Mouse (Mus musculus) ovary, adult 18-20 months (tissue): ENCODE results near the gene Lamtor2.

Experiments
- DNase-seq: peaks from one replicate; pipeline ENCODE4 v3.0.0; 2022; ENCODE audit warnings: low spot score, mixed read lengths

The Lamtor2 gene

DNA sequence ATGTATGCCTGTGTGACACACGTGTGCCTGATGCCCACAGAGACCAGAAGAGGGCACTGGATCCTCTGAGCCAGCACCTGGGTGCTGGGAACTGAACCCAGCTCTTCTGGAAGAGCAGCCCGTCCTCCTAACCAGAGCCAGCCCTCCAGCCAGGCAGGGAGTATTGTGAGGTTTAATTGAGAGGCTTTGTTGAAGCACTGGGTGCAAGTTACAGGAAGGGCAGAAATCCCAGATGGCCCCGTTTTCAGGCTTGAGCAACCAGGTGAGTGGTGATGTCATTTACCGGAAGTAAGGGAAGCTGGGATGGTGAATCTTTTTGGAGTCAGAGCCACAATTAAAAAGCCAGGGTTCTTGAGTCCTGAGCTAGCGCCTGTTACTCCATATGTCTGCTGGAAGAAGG is 27.9 kb downstream of the Lamtor2 start:
- no peak for DNase-seq

- DNase-seq: no peak
Observed at GRCm38 (mm10) chr3:88523027-88523426, 29.8 kb downstream of the Lamtor2 start.

GRCm38 (mm10) chr3:88521803-88522331 is 31.0 kb downstream of the Lamtor2 start:
- no peak for DNase-seq

DNA sequence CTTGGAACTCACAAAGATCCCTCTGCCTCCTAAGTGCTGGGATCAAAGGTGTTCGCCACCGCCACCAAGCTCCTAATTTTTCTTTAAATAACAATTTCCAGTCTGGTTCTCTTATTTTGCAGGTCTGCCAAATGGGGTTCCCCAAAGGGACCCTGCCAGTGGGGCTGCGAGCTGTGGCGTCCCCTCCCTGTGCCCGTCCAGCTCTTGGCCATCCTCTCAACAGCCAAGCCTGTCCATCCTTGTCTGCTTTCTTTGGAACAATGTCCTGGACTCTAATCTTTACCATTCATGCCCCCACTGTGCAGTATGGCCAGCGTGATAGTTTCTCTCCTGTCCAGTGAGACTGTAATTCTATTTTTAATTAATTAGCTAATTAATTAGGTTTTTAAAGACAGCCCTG is 31.7 kb downstream of the Lamtor2 start:
- no peak for DNase-seq

DNA sequence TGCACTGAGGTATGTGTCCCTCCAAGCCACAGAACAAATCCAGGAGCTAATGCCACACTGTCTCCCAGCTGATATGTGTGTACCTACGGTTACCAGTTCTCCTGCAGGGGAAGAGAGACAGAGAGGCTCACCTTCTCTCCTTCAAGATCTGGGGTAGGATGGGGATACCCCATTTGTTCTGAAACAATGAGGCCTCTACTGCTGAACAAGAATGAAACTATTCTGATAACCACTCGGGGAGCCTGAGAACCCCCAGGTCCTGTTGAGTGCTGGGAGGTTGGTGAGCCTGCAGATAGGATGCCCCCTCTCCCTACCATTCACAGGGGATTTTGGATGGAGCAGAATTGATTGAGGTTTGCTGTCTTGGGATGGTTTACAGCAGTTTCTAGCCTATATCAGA is 32.8 kb downstream of the Lamtor2 start:
- DNase-seq: no peak

DNA sequence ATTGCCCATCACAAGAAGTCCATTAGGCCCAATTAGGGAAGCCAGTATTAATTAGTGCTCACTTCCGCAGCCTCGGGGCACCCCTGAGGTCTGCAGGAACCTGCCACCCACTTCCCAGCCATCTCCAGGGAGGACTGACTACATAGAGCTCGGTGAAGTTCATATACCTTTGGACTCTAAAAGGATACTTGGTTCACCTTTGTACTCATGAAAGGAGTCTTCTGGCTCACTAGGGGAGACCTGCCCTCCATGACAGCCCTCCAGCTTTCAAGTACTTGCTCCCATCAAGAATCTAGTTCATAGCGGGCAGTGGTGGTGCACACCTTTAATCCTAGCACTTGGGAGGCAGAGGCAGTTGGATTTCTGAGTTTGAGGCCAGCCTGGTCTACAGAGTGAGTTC is 34.5 kb downstream of the Lamtor2 start:
- no peak for DNase-seq

DNA sequence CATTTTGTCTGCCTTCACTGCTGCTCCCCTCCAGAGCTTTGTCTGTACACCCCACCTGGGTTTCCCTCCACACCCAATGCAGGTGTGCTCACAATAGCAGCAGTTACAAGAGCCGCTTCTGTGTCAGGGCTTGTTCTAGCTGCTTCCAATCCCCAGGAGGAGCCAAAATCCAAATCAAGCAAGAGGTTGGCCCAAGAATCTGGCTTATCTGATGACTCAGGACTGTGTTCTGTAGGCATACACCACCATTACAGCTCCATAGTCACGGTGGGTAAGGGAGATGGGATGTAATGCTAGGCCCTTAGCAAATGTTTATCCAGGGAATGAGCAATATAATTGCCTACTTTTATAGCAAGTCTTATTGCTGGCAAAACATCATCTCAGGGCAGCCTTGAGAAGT is 36.5 kb downstream of the Lamtor2 start:
- no peak for DNase-seq

- DNase-seq: no peak
Observed at GRCm38 (mm10) chr3:88515095-88515386, 37.8 kb downstream of the Lamtor2 start.

DNA sequence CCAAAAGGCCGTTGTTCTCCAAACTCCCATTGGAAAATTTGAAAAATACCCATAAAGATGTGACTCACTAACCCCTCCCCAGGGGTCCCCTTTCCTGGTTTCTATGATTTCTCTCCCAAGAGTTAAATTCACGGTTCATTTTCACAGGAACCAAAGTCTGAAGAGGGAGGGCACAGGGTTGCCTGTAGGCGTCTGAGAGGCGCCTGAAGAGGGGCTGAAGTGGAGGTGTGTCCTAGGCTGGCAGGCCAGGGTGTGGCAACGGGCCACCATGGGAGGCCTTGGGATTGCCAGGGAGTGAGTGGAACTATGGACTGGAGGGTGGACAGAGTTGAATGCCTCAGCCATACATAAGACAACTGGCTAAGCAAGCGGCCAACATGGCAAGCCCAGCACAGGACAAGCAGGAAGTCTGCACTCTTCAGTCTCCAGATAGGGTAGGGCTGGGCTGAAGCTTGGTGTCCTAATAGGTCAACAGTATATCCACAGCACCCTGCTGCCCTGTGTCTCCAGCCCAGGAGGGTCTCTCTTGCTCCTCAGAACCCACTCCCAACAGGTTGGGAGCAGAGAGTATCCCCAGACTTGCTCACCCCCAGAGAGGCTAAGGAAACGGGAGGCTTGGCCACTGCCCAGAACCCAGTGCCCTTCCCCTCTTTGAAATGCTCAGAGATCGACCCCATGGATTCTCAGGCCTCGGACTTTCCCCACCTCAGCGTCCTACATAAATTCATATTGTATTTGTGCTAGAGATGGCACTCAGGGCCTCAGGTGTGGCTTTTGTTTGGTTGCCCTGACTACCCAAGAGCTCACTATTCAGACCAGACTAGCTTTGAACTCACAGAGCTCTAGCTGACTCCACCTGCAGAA is 38.4 kb downstream of the Lamtor2 start:
- no peak for DNase-seq

GRCm38 (mm10) chr3:88513546-88514115 is 39.2 kb downstream of the Lamtor2 start:
- no peak for DNase-seq

GRCm38 (mm10) chr3:88512896-88513545 is 39.9 kb downstream of the Lamtor2 start:
- no peak for DNase-seq

DNA sequence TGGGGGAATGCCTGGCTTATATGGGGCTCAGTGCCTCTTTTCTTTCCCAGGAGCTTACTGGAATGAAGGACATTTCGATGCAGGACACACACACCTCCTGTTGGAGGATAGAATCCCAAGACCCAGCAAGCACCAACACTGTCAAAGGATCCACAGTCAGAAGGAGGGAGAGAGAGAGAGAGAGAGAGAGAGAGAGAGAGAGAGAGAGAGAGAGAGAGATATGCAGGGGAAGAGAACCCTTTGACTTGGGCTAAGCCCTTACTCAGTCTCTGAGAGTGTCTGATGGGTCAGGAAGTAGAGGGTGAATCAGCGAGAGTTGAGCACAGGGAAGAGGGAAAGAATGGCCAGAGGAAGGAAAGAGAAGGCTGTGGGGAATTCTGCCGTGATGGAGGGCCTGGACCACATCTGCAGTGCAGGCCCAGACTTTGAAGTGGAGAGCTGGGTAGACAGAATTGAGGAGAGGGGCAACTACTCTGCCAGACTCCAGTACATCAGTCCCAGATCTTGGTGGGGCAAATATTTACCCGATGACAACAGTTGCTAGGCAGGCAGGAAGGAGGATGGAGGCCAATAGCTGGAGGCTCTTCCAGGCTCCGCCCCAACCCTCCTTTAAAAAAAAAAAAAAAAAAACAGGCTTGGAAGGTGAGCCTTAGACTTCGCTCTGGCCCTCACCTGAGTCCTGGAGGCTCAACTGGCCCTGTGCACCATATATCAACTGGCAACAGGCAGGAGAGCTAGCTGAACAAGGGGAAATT is 40.6 kb downstream of the Lamtor2 start:
- DNase-seq: no peak

DNA sequence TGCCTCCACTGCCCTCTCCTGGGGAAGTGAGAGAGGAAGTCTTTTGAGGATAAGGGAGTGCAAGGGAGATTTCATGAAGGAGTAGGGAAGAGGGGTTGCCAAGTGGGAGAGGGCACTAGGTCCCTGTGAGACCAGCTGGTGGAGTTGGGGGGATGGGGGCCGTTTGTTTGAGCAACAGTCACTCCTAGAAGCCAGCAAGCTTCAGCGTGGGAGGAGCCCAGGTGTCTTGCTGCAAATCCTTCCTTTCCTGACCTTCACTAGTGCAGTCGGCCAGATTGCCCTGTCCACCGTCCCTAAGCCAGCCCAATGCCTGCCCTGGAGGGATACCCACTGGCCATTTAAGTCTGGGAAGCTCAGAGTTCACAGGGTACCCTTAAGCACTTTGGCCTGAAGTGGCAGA is 41.3 kb downstream of the Lamtor2 start:
- DNase-seq: no peak

GRCm38 (mm10) chr3:88510421-88511289 is 42.2 kb downstream of the Lamtor2 start:
- DNase-seq: no peak

- DNase-seq: peak; percentile 94
Observed at GRCm38 (mm10) chr3:88509692-88510420, 43.0 kb downstream of the Lamtor2 start, which contains the start of gene Lmna. Gene Lmna (minus strand): TSS chr3:88509956.

- no peak for DNase-seq
Observed at GRCm38 (mm10) chr3:88509250-88509649, 43.6 kb downstream of the Lamtor2 start.

DNA sequence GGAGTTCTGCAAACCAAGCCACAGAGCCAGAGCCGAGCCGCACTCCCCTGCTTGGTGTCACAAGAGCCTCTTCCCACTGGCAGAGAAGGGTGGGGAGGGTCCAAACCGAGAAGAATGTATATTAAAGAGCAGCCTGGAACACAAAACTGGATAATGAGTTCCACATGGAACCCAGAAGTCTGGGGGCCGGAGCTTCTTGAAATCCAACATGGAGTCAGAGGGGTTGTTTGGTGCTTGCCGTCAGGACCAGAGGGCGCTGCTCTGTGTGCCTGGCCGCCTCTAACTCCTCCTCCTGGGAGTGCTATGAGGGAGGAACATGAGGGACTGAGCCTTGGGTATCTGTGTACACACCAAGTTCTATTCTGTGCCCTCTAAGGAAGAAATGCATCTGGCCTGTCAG is 47.1 kb downstream of the Lamtor2 start:
- DNase-seq: no peak

GRCm38 (mm10) chr3:88505081-88505480 is 47.8 kb downstream of the Lamtor2 start:
- DNase-seq: no peak

GRCm38 (mm10) chr3:88503881-88504746 is 48.8 kb downstream of the Lamtor2 start:
- no peak for DNase-seq

- peak; percentile 59 for DNase-seq
Observed at GRCm38 (mm10) chr3:88503505-88503863, 49.4 kb downstream of the Lamtor2 start.
